Mouse (Mus musculus): ENCODE data around the gene Gkn1. TPM values are rescaled to one million over a fixed set of nuclear protein-coding genes. Genes with fewer than 3 reads are reported as not detected.

The Gkn1 gene
- polyA plus RNA-seq, 1 experiment from 2014 or later, result not detected

- 70% methylated on average over 8 of the region's 8 CpGs for WGBS
- no peaks in the 10 kb centered on the region for H3K9me3 ChIP-seq
- H3K4me2 ChIP-seq, result no peak overlapping the region
- no peaks in the 10 kb centered on the region for H3K36me3 ChIP-seq
- no peak overlapping the region for H3K4me3 ChIP-seq
- no peak overlapping the region for H3K27ac ChIP-seq
- no peaks in the 10 kb centered on the region for H3K27me3 ChIP-seq
- ATAC-seq (ENCODE audit: borderline replicate concordance, extremely low read depth, low FRiP score, low TSS enrichment), result no peak
- H3K9ac ChIP-seq, result no peak overlapping the region
- H3K4me1 ChIP-seq, result peaks cover 14% of the 10 kb centered on the region
These were observed 33.8 kb downstream of the Gkn1 start for GRCm38 (mm10) chr6:87316966-87317365.

- H3K27me3 ChIP-seq, result no peaks in the 10 kb centered on the region
- no peak overlapping the region for H3K27ac ChIP-seq
- H3K9ac ChIP-seq, result no peak overlapping the region
- no peak overlapping the region for H3K4me2 ChIP-seq
- H3K4me3 ChIP-seq, result no peak overlapping the region
- 57% methylated on average over 4 of the region's 4 CpGs for WGBS
- no peaks in the 10 kb centered on the region for H3K9me3 ChIP-seq
- peaks cover 3% of the 10 kb centered on the region for H3K4me1 ChIP-seq
- ATAC-seq (ENCODE audit: borderline replicate concordance, extremely low read depth, low FRiP score, low TSS enrichment), result no peak
- peaks cover 16% of the 10 kb centered on the region for H3K36me3 ChIP-seq
These were observed 38.0 kb downstream of the Gkn1 start for GRCm38 (mm10) chr6:87312761-87313160.

GRCm38 (mm10) chr6:87304486-87304885 is 46.3 kb downstream of the Gkn1 start:
- H3K4me2 ChIP-seq, result no peak overlapping the region
- H3K27ac ChIP-seq, result no peak overlapping the region
- H3K9ac ChIP-seq, result no peak overlapping the region
- peaks cover 18% of the 10 kb centered on the region; the same call in 1 of the 2 replicates for H3K36me3 ChIP-seq
- no peak overlapping the region for H3K4me3 ChIP-seq
- WGBS, result 80% methylated on average over 8 of the region's 8 CpGs
- H3K9me3 ChIP-seq, result no peaks in the 10 kb centered on the region
- no peaks in the 10 kb centered on the region for H3K4me1 ChIP-seq
- no peaks in the 10 kb centered on the region for H3K27me3 ChIP-seq
- no peak for ATAC-seq (ENCODE audit: borderline replicate concordance, extremely low read depth, low FRiP score, low TSS enrichment)

- WGBS, result 74% methylated on average over 5 of the region's 5 CpGs
- no peak overlapping the region for H3K9ac ChIP-seq
- no peak overlapping the region for H3K27ac ChIP-seq
- no peak for ATAC-seq (ENCODE audit: borderline replicate concordance, extremely low read depth, low FRiP score, low TSS enrichment)
- H3K4me1 ChIP-seq, result no peaks in the 10 kb centered on the region
- peaks cover 14% of the 10 kb centered on the region; the same call in 1 of the 2 replicates for H3K36me3 ChIP-seq
- H3K4me3 ChIP-seq, result no peak overlapping the region
- no peaks in the 10 kb centered on the region for H3K27me3 ChIP-seq
- no peaks in the 10 kb centered on the region for H3K9me3 ChIP-seq
- H3K4me2 ChIP-seq, result no peak overlapping the region
These were observed 48.0 kb downstream of the Gkn1 start for GRCm38 (mm10) chr6:87302746-87303145.

- Histone ChIP-seq H3K27ac (no peak overlapping the region), H3K36me3 (peaks cover 7% of the 10 kb centered on the region; the same call in 1 of the 2 replicates), H3K27me3 (no peaks in the 10 kb centered on the region), H3K4me2 (no peak overlapping the region), H3K4me3 (no peak overlapping the region), H3K9ac (no peak overlapping the region), H3K4me1 (no peaks in the 10 kb centered on the region), H3K9me3 (no peaks in the 10 kb centered on the region)
- 59% methylated on average over 4 of the region's 4 CpGs for WGBS
- no peak for ATAC-seq (ENCODE audit: borderline replicate concordance, extremely low read depth, low FRiP score, low TSS enrichment)
These were observed 48.8 kb downstream of the Gkn1 start for GRCm38 (mm10) chr6:87301991-87302390.

Other genes with a start within 250 kb of the Gkn1 start
- 0.36 and 0.42 TPM in 2 replicates for gene D6Ertd527e, start 246.2 kb downstream of the Gkn1 start, polyA plus RNA-seq (2015; fragmentation: Nextera tagmentation; extraction: Ambion mirVana)
- 12.0 and 13.6 TPM in 2 replicates for gene Antxr1, start 15.1 kb downstream of the Gkn1 start, polyA plus RNA-seq (2015; fragmentation: Nextera tagmentation; extraction: Ambion mirVana)
- 0.26 TPM in 1 of 2 replicates, not detected in the other for gene Gkn2, start 22.4 kb upstream of the Gkn1 start, polyA plus RNA-seq (2015; fragmentation: Nextera tagmentation; extraction: Ambion mirVana)
- 2.9 and 3.1 TPM in 2 replicates for gene Gkn3, start 38.0 kb upstream of the Gkn1 start, polyA plus RNA-seq (2015; fragmentation: Nextera tagmentation; extraction: Ambion mirVana)
- 0.05 TPM in 2 replicates for gene Bmp10, start 78.1 kb upstream of the Gkn1 start, polyA plus RNA-seq (2015; fragmentation: Nextera tagmentation; extraction: Ambion mirVana)
- 8.3 and 8.7 TPM in 2 replicates for gene Arhgap25, start 182.3 kb upstream of the Gkn1 start, polyA plus RNA-seq (2015; fragmentation: Nextera tagmentation; extraction: Ambion mirVana)
- gene Prokr1, start 239.8 kb upstream of the Gkn1 start, polyA plus RNA-seq (2015; fragmentation: Nextera tagmentation; extraction: Ambion mirVana), result 2.5 and 2.6 TPM in 2 replicates